Comparison of ENCODE assay signal across 21 mouse cellular contexts in the genomic region with DNA sequence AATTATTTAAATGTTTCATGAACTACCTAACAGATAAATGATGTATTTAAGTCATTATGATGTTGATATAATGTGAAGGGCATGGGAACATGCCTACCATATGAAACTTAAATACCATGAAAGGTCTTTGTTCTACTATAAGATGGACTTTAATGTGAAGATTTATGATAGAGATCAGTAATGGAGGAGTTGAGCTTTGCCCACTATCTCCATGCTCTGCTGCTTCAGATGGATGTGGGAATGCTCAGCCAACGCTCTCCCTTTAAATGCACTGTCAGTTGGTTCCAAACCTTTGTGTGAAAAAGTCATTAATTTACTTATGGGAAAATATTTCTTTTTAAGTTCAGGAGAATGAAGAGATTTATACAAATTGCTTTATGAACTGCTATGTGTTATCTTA.
DNase-seq lines count a peak whose midpoint lies in the region; ATAC-seq lines count a peak whose summit lies in the region.
"Had no signal": no experiment of that assay in that cellular context is flagged by ENCODE, and none has a peak within 500 bp of the region (broad histone marks: within the 10 kb centered on the region; RNA-seq: fewer than 3 reads in every experiment).

No protein-coding gene starts in this region.

- DNase-seq in kidney, postnatal 25 days: no peak
- DNase-seq in kidney, adult 9 months: no peak
- no peak for DNase-seq in kidney, postnatal 10 days
- DNase-seq: adrenal gland, adult 2 months; adrenal gland, adult 8-10 months; adrenal gland, postnatal 10 days; adrenal gland, postnatal 14 days; adrenal gland, postnatal 25 days; adrenal gland, postnatal 36 days; B cell, adult 2 months; cerebellum, adult 11 months; cerebellum, adult 11-12 months; cerebellum, adult 18-20 months had no signal

- no peaks in the 10 kb centered on the region for H3K27me3 ChIP-seq in kidney, embryonic 14.5 days (ENCODE audit: control insufficient read depth, insufficient read depth, low read length)
- H3K27me3 ChIP-seq in kidney, embryonic 15.5 days: no peaks in the 10 kb centered on the region
- no peaks in the 10 kb centered on the region for H3K27me3 ChIP-seq in kidney, embryonic 16.5 days (ENCODE audit: insufficient read depth, low read length)
- H3K27me3 ChIP-seq: CH12.LX, Patski had no signal

- no peak overlapping the region for H3K9ac ChIP-seq in kidney, embryonic 14.5 days (ENCODE audit: low read depth, low read length)
- no peak overlapping the region for H3K9ac ChIP-seq in kidney, embryonic 15.5 days
- no peak overlapping the region for H3K9ac ChIP-seq in kidney, embryonic 16.5 days (replicated peaks; ENCODE audit: low read length)

- no peak overlapping the region for H3K4me2 ChIP-seq in kidney, embryonic 14.5 days (replicated peaks; ENCODE audit: low read depth, low read length)
- H3K4me2 ChIP-seq in kidney, embryonic 15.5 days: no peak overlapping the region
- H3K4me2 ChIP-seq in kidney, embryonic 16.5 days (replicated peaks; ENCODE audit: low read depth, low read length): no peak overlapping the region

- no peaks in the 10 kb centered on the region for H3K4me1 ChIP-seq in kidney, embryonic 14.5 days (ENCODE audit: control insufficient read depth, insufficient read depth, low read length)
- H3K4me1 ChIP-seq in kidney, embryonic 15.5 days: no peaks in the 10 kb centered on the region
- no peaks in the 10 kb centered on the region for H3K4me1 ChIP-seq in kidney, embryonic 16.5 days (ENCODE audit: insufficient read depth, low read length)

- peak; percentile 81 for ATAC-seq in kidney, embryonic 14.5 days (ENCODE audit: low FRiP score, low TSS enrichment)
- ATAC-seq in kidney, embryonic 15.5 days (replicated peaks; ENCODE audit: low FRiP score): peak; percentile 54; the same call in 1 of the 2 replicates
- ATAC-seq in kidney, embryonic 16.5 days (ENCODE audit: low FRiP score, low TSS enrichment): 0 out of 2 replicates have a peak, but pooled peaks have one; percentile 65
- ATAC-seq: activated CD4-positive, CD25-positive, alpha-beta regulatory T cell, adult 4 months; CD4-positive, CD25-positive, alpha-beta regulatory T cell, adult 4 months; Patski had no signal

- H3K36me3 ChIP-seq in kidney, embryonic 14.5 days (ENCODE audit: control insufficient read depth, insufficient read depth, low read length): no peaks in the 10 kb centered on the region
- no peaks in the 10 kb centered on the region for H3K36me3 ChIP-seq in kidney, embryonic 15.5 days
- no peaks in the 10 kb centered on the region for H3K36me3 ChIP-seq in kidney, embryonic 16.5 days (ENCODE audit: insufficient read depth, low read length)
- H3K36me3 ChIP-seq: G1E had no signal

- WGBS in kidney, embryonic 14.5 days: 56% methylated on average over 1 of the region's 1 CpGs
- 33% methylated on average over 1 of the region's 1 CpGs for WGBS in kidney, embryonic 15.5 days
- 42% methylated on average over 1 of the region's 1 CpGs for WGBS in kidney, embryonic 16.5 days

- no peak overlapping the region for H3K27ac ChIP-seq in kidney, embryonic 14.5 days (ENCODE audit: low read depth, low read length)
- H3K27ac ChIP-seq in kidney, embryonic 15.5 days: no peak overlapping the region
- no peak overlapping the region for H3K27ac ChIP-seq in kidney, embryonic 16.5 days (ENCODE audit: low read length)

- H3K4me3 ChIP-seq in kidney, embryonic 14.5 days (ENCODE audit: low read length): no peak overlapping the region
- no peak overlapping the region for H3K4me3 ChIP-seq in kidney, embryonic 15.5 days (replicated peaks)
- no peak overlapping the region for H3K4me3 ChIP-seq in kidney, embryonic 16.5 days (ENCODE audit: low read length)

- H3K9me3 ChIP-seq in kidney, embryonic 14.5 days (ENCODE audit: control insufficient read depth, low read length): no peaks in the 10 kb centered on the region
- no peaks in the 10 kb centered on the region; the same call in 1 of the 2 replicates for H3K9me3 ChIP-seq in kidney, embryonic 15.5 days (replicated peaks)
- H3K9me3 ChIP-seq in kidney, embryonic 16.5 days (ENCODE audit: low read length): no peaks in the 10 kb centered on the region
